Mouse (Mus musculus) skeletal muscle tissue, postnatal 0 days (tissue): Measurements from ENCODE around the gene Arl6ip1. TPM values are rescaled to one million over a fixed set of nuclear protein-coding genes. Genes with fewer than 3 reads are reported as not detected.

Source experiments
- polyA plus RNA-seq: library from polyadenylated mRNA; unstranded; fragments of >200 nt; fragmentation: Nextera tagmentation; extraction: Ambion mirVana; gene quantifications from 2 replicates; pipeline ENCODE4 v1.2.1, GENCODE M21; 2015

Gene Arl6ip1
- polyA plus RNA-seq, result 114 and 141 TPM in 2 replicates

GRCm38 (mm10) chr7:118129430-118130041 lies at the start of gene Arl6ip1:
Gene Arl6ip1 (minus strand): TSS chr7:118129662.

GRCm38 (mm10) chr7:118115877-118116568 lies 13.4 kb downstream of the Arl6ip1 start, which contains the start of gene Rps15a:
Gene Rps15a (minus strand): TSS chr7:118116188.

Other genes starting within 250 kb of the Arl6ip1 start
- 421 and 503 TPM in 2 replicates for gene Rps15a, start 13.5 kb downstream of the Arl6ip1 start, polyA plus RNA-seq
- 6.8 and 7.8 TPM in 2 replicates for gene Smg1, start 114.0 kb upstream of the Arl6ip1 start, polyA plus RNA-seq